Mouse (Mus musculus): ENCODE measurements around the gene Grasp. TPM values are rescaled to one million over a fixed set of nuclear protein-coding genes. Genes with fewer than 3 reads are reported as not detected.

Grasp gene
- polyA plus RNA-seq, 1 experiment: 5.3 TPM

DNA sequence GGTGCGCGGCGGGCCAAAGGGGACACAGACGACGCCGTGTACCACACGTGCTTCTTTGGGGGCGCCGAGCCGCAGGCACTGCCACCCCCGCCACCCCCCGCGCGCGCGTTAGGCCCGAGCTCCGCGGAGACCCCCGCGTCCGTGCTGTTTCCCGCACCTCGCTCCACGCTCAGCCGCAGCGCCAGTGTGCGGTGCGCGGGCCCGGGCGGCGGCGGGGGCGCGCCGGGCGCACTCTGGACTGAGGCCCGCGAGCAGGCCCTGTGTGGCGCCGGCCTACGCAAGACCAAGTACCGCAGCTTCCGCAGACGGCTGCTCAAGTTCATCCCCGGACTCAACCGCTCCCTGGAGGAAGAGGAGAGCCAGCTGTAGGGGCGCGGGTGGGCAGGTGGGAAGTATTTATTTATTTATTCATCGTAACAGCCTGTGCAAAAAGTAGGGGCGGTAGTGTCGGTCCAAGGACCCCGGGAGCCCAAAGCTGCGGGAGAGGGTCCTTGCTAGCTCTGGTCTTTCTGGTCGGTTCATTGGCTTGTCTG lies 7.7 kb downstream of the Grasp start:
- WGBS: 57% methylated on average over 56 of the region's 56 CpGs
- Histone ChIP-seq H3K4me1 (ENCODE audit: control insufficient read depth, insufficient read depth, low read length) (peaks cover 8% of the 10 kb centered on the region), H3K4me3 (replicated peaks; ENCODE audit: insufficient read depth, low read depth, low read length) (no peak overlapping the region), H3K27ac (ENCODE audit: insufficient read depth, low read length) (no peak overlapping the region), H3K27me3 (ENCODE audit: control insufficient read depth, insufficient read depth, low read length) (no peaks in the 10 kb centered on the region)
- no peak for TF ChIP-seq CTCF (IDR thresholded peaks at IDR 0.05; ENCODE audit: borderline replicate concordance, insufficient read depth, low read depth, low read length)
- TF ChIP-seq POLR2A (IDR thresholded peaks at IDR 0.05; ENCODE audit: borderline replicate concordance, insufficient read depth, low read length): no peak
- DNase-seq: no peak

- peaks cover 8% of the 10 kb centered on the region for H3K4me1 ChIP-seq (ENCODE audit: control insufficient read depth, insufficient read depth, low read length)
- H3K27me3 ChIP-seq (ENCODE audit: control insufficient read depth, insufficient read depth, low read length): no peaks in the 10 kb centered on the region
- no peak for DNase-seq
- no peak for TF ChIP-seq POLR2A (IDR thresholded peaks at IDR 0.05; ENCODE audit: borderline replicate concordance, insufficient read depth, low read length)
- TF ChIP-seq CTCF (IDR thresholded peaks at IDR 0.05; ENCODE audit: borderline replicate concordance, insufficient read depth, low read depth, low read length): no peak
- 86% methylated on average over 4 of the region's 4 CpGs for WGBS
- H3K27ac ChIP-seq (ENCODE audit: insufficient read depth, low read length): no peak overlapping the region
- no peak overlapping the region for H3K4me3 ChIP-seq (replicated peaks; ENCODE audit: insufficient read depth, low read depth, low read length)
These were observed 8.6 kb downstream of the Grasp start for GRCm38 (mm10) chr15:101232607-101233006.

DNA sequence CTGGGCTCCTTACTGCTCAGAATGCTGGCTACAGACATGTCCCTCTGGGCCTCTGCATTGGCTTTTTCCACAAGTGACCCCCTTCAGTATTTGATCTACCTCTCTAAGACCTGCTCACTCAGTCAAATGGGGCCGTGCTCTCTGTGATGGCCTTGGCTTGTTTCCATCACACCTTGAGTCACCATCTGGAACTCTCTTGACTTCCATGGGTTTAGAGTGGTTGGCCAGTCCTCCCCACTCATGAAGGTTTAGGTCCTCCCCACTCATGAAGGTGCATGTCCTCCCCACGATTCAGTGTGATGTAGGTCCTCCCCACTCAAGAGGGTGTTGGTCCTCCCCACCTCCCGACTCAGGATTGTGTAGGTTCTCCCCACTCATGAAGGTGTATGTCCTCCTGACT lies 9.2 kb downstream of the Grasp start:
- no peak for DNase-seq
- Histone ChIP-seq H3K4me3 (replicated peaks; ENCODE audit: insufficient read depth, low read depth, low read length) (no peak overlapping the region), H3K4me1 (ENCODE audit: control insufficient read depth, insufficient read depth, low read length) (peaks cover 8% of the 10 kb centered on the region), H3K27ac (ENCODE audit: insufficient read depth, low read length) (no peak overlapping the region), H3K27me3 (ENCODE audit: control insufficient read depth, insufficient read depth, low read length) (no peaks in the 10 kb centered on the region)
- TF ChIP-seq CTCF (IDR thresholded peaks at IDR 0.05; ENCODE audit: borderline replicate concordance, insufficient read depth, low read depth, low read length): no peak
- TF ChIP-seq POLR2A (IDR thresholded peaks at IDR 0.05; ENCODE audit: borderline replicate concordance, insufficient read depth, low read length): no peak
- WGBS: 50% methylated on average over 3 of the region's 3 CpGs

GRCm38 (mm10) chr15:101233641-101234275 lies 9.8 kb downstream of the Grasp start:
- no peak for DNase-seq
- Histone ChIP-seq H3K4me3 (replicated peaks; ENCODE audit: insufficient read depth, low read depth, low read length) (no peak overlapping the region), H3K4me1 (ENCODE audit: control insufficient read depth, insufficient read depth, low read length) (peaks cover 8% of the 10 kb centered on the region), H3K27ac (ENCODE audit: insufficient read depth, low read length) (no peak overlapping the region), H3K27me3 (ENCODE audit: control insufficient read depth, insufficient read depth, low read length) (no peaks in the 10 kb centered on the region)
- 74% methylated on average over 11 of the region's 11 CpGs for WGBS
- TF ChIP-seq CTCF (IDR thresholded peaks at IDR 0.05; ENCODE audit: borderline replicate concordance, insufficient read depth, low read depth, low read length) (no peak), POLR2A (IDR thresholded peaks at IDR 0.05; ENCODE audit: borderline replicate concordance, insufficient read depth, low read length) (no peak)

- peaks cover 8% of the 10 kb centered on the region for H3K4me1 ChIP-seq (ENCODE audit: control insufficient read depth, insufficient read depth, low read length)
- no peak overlapping the region for H3K4me3 ChIP-seq (replicated peaks; ENCODE audit: insufficient read depth, low read depth, low read length)
- DNase-seq: no peak
- no peaks in the 10 kb centered on the region for H3K27me3 ChIP-seq (ENCODE audit: control insufficient read depth, insufficient read depth, low read length)
- H3K27ac ChIP-seq (ENCODE audit: insufficient read depth, low read length): no peak overlapping the region
- TF ChIP-seq CTCF (IDR thresholded peaks at IDR 0.05; ENCODE audit: borderline replicate concordance, insufficient read depth, low read depth, low read length): no peak
- no peak for TF ChIP-seq POLR2A (IDR thresholded peaks at IDR 0.05; ENCODE audit: borderline replicate concordance, insufficient read depth, low read length)
- 41% methylated on average over 10 of the region's 10 CpGs for WGBS
These were observed 10.8 kb downstream of the Grasp start for GRCm38 (mm10) chr15:101234611-101235341.

DNA sequence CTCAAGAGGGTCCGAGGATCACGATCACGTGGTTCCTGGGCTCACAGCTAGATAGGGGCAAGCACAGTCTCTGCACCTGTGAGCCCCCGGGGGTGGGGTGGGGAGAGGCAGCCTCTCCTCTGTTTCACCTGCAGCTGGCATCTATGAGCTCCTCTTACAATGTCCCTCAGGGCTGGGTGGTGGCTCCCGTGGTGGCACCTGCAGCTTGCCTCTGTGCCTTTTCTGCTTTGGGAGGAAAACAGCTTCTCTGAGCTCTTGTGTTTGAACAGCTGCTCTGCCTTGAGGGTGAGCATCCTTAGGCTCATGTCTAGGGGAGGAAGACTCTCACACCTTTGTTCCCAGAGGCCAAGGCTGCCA lies 11.3 kb downstream of the Grasp start:
- Histone ChIP-seq H3K27me3 (ENCODE audit: control insufficient read depth, insufficient read depth, low read length) (no peaks in the 10 kb centered on the region), H3K4me3 (replicated peaks; ENCODE audit: insufficient read depth, low read depth, low read length) (no peak overlapping the region), H3K4me1 (ENCODE audit: control insufficient read depth, insufficient read depth, low read length) (peaks cover 8% of the 10 kb centered on the region), H3K27ac (ENCODE audit: insufficient read depth, low read length) (no peak overlapping the region)
- WGBS: 39% methylated on average over 5 of the region's 5 CpGs
- TF ChIP-seq CTCF (IDR thresholded peaks at IDR 0.05; ENCODE audit: borderline replicate concordance, insufficient read depth, low read depth, low read length) (no peak), POLR2A (IDR thresholded peaks at IDR 0.05; ENCODE audit: borderline replicate concordance, insufficient read depth, low read length) (no peak)
- no peak for DNase-seq

DNA sequence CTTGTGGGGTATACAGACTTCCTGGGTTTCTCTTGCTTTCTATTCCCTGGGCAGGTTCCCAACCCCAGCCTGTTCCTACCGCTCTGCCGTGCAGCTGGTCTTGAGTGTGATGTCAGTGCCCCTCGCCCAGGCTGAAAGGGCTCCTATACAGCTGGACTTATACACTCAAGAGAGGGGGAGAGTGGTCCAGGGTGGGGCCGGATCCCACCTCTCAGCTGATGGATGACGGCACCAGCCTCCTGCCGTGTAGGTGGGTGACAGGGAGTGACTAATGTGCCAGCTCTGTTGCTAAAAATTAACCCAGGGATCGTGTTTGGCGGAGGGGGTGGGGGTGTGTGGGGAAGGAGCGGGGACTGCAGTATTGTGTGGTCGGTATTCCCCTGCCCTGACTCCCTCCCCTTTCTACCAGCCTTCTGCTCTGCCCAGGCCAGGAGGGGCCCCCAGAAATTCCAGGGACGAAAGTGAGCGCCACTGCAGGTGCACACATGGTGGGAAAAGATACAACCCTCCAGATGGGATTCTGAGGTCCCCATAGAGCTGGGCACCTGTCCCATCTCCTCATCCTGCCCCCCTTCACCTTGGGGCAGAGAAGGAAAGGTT lies 11.8 kb downstream of the Grasp start:
- TF ChIP-seq CTCF (IDR thresholded peaks at IDR 0.05; ENCODE audit: borderline replicate concordance, insufficient read depth, low read depth, low read length): no peak
- TF ChIP-seq POLR2A (IDR thresholded peaks at IDR 0.05; ENCODE audit: borderline replicate concordance, insufficient read depth, low read length): no peak
- 41% methylated on average over 12 of the region's 12 CpGs for WGBS
- no peak for DNase-seq

More for the DNA sequence above, 11.8 kb downstream of the Grasp start:
- Histone ChIP-seq H3K27ac (ENCODE audit: insufficient read depth, low read length) (no peak overlapping the region), H3K4me3 (replicated peaks; ENCODE audit: insufficient read depth, low read depth, low read length) (no peak overlapping the region), H3K4me1 (ENCODE audit: control insufficient read depth, insufficient read depth, low read length) (peaks cover 9% of the 10 kb centered on the region), H3K27me3 (ENCODE audit: control insufficient read depth, insufficient read depth, low read length) (no peaks in the 10 kb centered on the region)
